Mouse (Mus musculus) erythroid progenitor cell, adult 5-6 weeks (primary cell): ENCODE data around the gene Nkain2. TPM values are rescaled to one million over a fixed set of nuclear protein-coding genes. Genes with fewer than 3 reads are reported as not detected.
"Not testable (repeated sequence)": the region's sequence is repeated elsewhere in the genome, so short reads cannot be mapped to it uniquely, and the experiment has no call there.

ENCODE experiments used
- ATAC-seq: replicated peaks from 2 replicates; pipeline ENCODE4 v1.8.0; 2016; ENCODE audit warnings: moderate number of reproducible peaks, mild to moderate bottlenecking, moderate TSS enrichment, inconsistent platforms; ENCODE audit not compliant: poor library complexity, low FRiP score, severe bottlenecking
- total RNA-seq, 2 experiments: library from RNA; stranded (forward) in 1 of 2; stranded (reverse) in 1 of 2; fragments of 150-400 nt in 1 of 2; fragments of 186-747, 209-891 nt in 1 of 2; gene quantifications; 2 replicates each; pipeline versions ENCODE4 v1.2.3 to v1.2.4; 2015 to 2017; ENCODE audit warnings: low replicate concordance in 2 of 2

Nkain2 gene
- not detected in 2 replicates for total RNA-seq (2015; ENCODE audit: low replicate concordance)
- total RNA-seq (2017; ENCODE audit: low replicate concordance) = not detected in 2 replicates

DNA sequence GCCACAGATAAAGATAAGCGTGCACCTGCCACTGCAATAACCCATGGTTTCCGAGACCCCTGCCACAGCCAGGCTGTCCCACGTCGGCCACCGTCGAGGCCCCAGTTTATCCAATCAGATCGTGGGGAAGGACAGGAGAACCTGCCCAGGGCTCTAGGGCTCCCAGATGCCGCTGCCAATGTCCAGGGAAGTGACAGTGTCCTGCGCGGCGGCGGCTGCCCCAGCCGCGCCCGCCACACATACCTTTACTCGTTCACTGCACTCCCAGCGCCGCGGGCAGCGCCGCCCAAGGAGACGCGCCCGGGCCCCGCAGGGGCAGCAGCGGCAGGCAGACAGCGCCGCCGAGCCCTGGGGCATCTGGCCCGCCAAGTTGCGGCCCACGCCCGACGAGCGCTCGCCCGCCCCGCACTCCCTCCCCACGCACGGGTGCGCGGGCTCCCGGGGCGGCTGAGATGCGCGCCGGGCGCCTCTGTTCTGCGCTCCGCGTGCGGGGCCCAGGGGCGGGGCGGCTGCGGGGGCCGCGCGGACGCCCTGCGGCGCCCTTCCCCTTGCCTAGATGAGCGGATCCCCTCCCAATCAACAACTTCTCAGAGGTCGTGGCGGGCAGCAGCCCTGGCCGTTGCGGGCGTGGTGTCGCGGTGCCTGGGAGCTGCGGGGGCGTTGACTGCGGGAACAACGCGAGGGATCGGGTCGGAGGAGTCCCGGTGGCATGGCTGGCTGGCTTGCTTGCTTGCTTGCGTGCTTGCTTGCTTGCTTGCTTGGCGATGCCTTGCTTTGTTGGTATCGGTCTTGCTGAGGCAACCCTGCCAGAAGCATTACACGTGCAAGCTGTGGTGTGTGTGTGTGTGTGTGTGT lies at the start of gene Nkain2:
Gene Nkain2, minus strand, starts transcription at position 811 of the 855 bp plus-strand sequence.
- ATAC-seq = no peak

GRCm38 (mm10) chr10:32939853-32940252 lies 49.6 kb upstream of the Nkain2 start:
- no peak for ATAC-seq

GRCm38 (mm10) chr10:32895093-32895492 lies 4.8 kb upstream of the Nkain2 start:
- no peak for ATAC-seq

DNA sequence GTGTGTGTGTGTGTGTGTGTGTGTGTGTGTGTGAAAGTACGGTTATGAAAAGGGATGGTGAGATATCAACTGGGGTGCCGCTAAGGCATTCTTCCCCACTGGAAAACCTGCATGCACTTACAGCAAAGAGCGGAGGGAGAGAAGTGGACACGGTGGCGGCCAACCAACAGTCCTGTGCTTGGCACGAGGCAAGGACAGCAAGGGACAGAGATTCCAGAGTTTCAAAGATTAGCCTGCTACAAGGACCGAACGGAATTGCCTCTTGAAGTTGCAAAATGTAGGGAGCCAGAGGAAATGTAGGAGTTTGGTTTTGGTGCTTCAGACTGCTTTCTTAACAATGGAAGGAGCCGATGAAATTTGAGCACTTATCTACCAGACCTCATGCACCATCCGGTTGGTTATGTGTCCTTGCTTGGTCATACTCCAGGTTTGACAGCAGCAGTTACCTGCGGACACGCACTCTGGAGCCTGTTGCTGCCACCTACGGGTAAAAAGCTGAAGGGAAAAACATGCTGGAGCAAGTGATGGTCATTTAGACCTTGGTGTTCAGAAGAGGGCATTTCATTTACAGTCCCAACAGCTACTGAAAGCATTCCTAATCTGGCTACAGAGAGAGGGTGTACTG lies 357 bp upstream of the Nkain2 start:
- ATAC-seq = no peak

- no peak for ATAC-seq
Observed at GRCm38 (mm10) chr10:32881977-32882376, 8.3 kb downstream of the Nkain2 start.

- no peak for ATAC-seq
Observed at GRCm38 (mm10) chr10:32870691-32871406, 19.4 kb downstream of the Nkain2 start.

GRCm38 (mm10) chr10:32869541-32869940 lies 20.7 kb downstream of the Nkain2 start:
- ATAC-seq = no peak

GRCm38 (mm10) chr10:32815210-32815883 lies 74.9 kb downstream of the Nkain2 start:
- no peak for ATAC-seq

GRCm38 (mm10) chr10:32796215-32796614 lies 94.0 kb downstream of the Nkain2 start:
- ATAC-seq = no peak

- ATAC-seq = no peak
Observed at GRCm38 (mm10) chr10:32790541-32790940, 99.7 kb downstream of the Nkain2 start.

GRCm38 (mm10) chr10:32782732-32783359 lies 107.4 kb downstream of the Nkain2 start:
- no peak for ATAC-seq

DNA sequence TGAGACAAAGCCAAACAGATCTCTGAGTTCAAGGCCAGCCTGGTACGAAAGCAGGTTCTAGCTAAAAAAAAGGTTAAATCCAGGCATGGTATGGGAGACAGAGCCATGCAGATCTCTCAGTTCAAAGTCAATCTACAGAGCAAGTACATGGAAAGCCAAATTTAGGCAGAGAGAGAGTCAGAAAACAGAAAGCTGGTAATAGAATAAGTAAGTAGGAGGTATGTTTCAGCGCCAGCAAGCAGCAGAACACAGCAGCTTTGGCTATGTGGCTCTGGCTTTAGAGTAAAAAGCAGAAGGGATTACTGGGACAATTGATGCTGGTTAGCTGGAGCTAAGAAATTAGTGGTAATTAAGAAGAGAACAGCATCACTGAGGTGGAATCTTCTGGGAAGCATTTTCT lies 151.3 kb downstream of the Nkain2 start:
- no peak for ATAC-seq

- not testable (repeated sequence) for ATAC-seq
Observed at GRCm38 (mm10) chr10:32706579-32706978, 183.7 kb downstream of the Nkain2 start.

DNA sequence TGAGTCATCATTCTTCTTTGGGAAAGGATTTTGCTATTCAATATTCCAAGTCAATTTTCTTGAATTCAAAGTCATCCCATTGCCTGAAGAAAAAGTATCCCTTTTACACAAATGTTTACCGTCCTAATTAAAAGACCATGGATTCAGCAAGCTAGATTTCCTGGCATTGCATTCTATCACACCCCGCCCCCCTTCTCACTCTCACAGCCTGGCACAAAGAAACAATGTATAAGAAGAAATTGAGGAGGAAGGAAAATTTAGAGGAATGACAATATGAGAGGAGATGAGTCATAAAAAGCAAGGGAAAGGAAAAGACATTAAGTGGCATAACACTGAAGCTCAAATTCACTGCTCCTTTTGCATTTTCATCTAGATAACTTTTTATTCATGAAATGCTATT lies 193.6 kb downstream of the Nkain2 start:
- no peak for ATAC-seq

DNA sequence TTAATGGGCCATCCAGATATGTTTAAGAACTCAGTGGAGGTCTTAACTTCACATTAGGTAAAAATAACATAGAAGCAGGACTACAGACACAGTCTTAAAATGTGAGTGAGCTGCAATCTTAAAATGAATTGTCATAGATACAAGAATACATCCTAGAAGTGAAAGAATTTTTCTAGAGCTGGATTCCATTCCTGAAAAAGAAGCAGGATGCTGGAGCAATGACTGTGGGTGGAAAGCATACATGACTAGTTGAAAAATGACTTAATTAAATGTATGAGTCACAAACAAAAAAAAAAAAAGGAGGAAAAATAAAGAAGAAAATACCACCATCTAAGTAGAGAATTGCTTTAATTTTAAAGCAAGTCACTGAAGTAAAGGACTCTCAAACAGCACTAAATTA lies 205.7 kb downstream of the Nkain2 start:
- no peak for ATAC-seq

GRCm38 (mm10) chr10:32640256-32640655 lies 250.0 kb downstream of the Nkain2 start:
- ATAC-seq = no peak

- no peak for ATAC-seq
Observed at GRCm38 (mm10) chr10:32639173-32639572, 251.1 kb downstream of the Nkain2 start.

- ATAC-seq = no peak
Observed at GRCm38 (mm10) chr10:32631043-32631442, 259.2 kb downstream of the Nkain2 start.

DNA sequence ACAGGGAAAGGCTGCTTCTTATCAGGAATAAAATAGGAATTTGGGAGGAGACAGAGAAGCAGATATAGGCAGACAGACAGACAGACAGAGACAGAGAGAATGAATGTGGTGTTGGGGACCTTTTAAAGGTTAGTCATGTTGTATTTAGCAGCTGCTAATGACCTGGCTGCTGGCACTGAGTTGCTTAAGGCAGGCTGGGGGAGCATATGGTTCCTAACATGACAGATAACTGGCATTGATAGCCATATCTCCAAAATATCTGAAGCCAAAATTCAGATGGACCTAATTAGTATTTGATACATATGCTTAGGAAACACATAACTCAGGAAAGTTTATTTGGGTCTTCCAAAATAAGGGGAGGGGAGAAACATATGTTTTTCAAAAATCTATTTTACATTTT lies 285.8 kb downstream of the Nkain2 start:
- no peak for ATAC-seq

GRCm38 (mm10) chr10:32602798-32603197 lies 287.5 kb downstream of the Nkain2 start:
- no peak for ATAC-seq
